Mouse (Mus musculus): Measurements from ENCODE around the gene Gm17660. TPM values are rescaled to one million over a fixed set of nuclear protein-coding genes. Genes with fewer than 3 reads are reported as not detected.

Gm17660 gene
- polyA plus RNA-seq, 1 experiment from 2014 or later: not detected

DNA sequence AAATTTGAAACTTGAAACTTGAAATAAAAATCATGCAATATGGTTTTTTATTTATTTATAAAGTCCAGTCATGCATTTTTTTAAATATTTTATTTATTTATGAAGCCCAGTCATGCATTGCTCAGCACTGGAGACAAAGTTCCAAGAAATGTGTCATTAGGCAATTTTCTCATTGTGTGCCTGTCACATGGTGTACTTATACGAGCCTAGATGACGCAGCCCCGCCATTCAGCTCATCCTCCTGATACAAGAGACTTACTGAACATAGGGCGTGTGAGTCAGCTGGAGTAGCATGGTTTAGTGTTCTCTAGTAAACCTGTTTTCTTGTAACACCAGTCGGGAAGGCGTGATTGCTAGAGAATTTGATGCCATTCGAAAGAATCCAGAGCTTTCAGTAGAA lies 21.1 kb downstream of the Gm17660 start:
- 89% methylated on average over 7 of the region's 7 CpGs for WGBS
- Histone ChIP-seq H3K4me2 (ENCODE audit: low read depth) (no peak overlapping the region), H3K9me3 (ENCODE audit: control insufficient read depth, low read length) (no peaks in the 10 kb centered on the region), H3K27ac (ENCODE audit: low read depth, low read length) (no peak overlapping the region), H3K27me3 (ENCODE audit: control insufficient read depth, insufficient read depth, low read length) (no peaks in the 10 kb centered on the region), H3K4me3 (ENCODE audit: low read depth, low read length) (no peak overlapping the region), H3K9ac (ENCODE audit: low read length) (no peak overlapping the region), H3K4me1 (ENCODE audit: control insufficient read depth, insufficient read depth, low read length) (no peaks in the 10 kb centered on the region), H3K36me3 (ENCODE audit: control insufficient read depth, insufficient read depth, low read length) (peaks cover 7% of the 10 kb centered on the region; the same call in 1 of the 2 replicates)
- ATAC-seq (ENCODE audit: insufficient read depth, low FRiP score, low TSS enrichment): no peak
- no peak for DNase-seq (ENCODE audit: low spot score)

DNA sequence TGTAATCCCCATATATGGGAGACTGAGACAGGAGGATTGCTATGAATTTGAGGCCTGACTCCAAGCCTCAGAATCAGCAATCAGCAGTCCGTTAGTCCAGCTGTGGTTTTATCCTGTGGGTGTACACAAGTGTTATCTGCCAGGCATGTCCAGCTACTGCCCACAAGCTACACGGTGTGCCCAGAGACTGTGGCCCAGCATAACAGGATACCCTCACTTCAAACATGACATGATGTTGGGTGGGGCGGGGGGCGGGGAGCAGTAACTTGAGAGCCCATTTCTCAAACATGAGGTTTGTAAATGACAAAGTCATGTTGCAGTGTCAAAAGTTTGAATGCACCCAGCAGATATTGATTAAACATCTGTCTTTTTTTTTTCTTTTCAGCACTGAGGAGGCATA lies 21.6 kb downstream of the Gm17660 start:
- no peak for ATAC-seq (ENCODE audit: insufficient read depth, low FRiP score, low TSS enrichment)
- DNase-seq (ENCODE audit: low spot score): no peak
- Histone ChIP-seq H3K9me3 (ENCODE audit: control insufficient read depth, low read length) (no peaks in the 10 kb centered on the region), H3K36me3 (ENCODE audit: control insufficient read depth, insufficient read depth, low read length) (peaks cover 9% of the 10 kb centered on the region; the same call in 1 of the 2 replicates), H3K27me3 (ENCODE audit: control insufficient read depth, insufficient read depth, low read length) (no peaks in the 10 kb centered on the region), H3K27ac (ENCODE audit: low read depth, low read length) (no peak overlapping the region), H3K4me1 (ENCODE audit: control insufficient read depth, insufficient read depth, low read length) (no peaks in the 10 kb centered on the region), H3K9ac (ENCODE audit: low read length) (no peak overlapping the region), H3K4me3 (ENCODE audit: low read depth, low read length) (no peak overlapping the region), H3K4me2 (ENCODE audit: low read depth) (no peak overlapping the region)
- WGBS: 94% methylated on average over 4 of the region's 4 CpGs

DNA sequence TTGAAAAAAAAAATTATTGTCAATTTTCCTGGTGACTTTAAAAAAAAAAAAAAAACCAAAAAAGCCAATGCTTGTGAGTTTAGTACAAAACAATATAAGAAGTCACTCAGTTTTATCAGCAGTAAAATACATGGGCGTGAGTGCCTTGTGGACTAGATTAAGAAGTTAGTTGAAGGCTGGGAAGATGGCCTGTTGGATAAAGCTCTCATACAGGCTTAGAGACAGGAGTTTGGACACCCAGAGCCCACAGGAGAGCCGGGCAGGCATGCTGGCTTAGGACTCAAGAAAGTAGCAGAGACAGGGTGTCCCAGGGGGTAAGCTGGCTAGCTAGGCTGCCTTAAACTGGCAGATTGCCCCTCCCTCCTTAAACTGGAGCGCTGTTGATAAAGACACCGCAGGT lies 22.5 kb downstream of the Gm17660 start:
- Histone ChIP-seq H3K9ac (ENCODE audit: low read length) (no peak overlapping the region), H3K9me3 (ENCODE audit: control insufficient read depth, low read length) (no peaks in the 10 kb centered on the region), H3K4me2 (ENCODE audit: low read depth) (no peak overlapping the region), H3K27ac (ENCODE audit: low read depth, low read length) (no peak overlapping the region), H3K36me3 (ENCODE audit: control insufficient read depth, insufficient read depth, low read length) (peaks cover 8% of the 10 kb centered on the region; the same call in 1 of the 2 replicates), H3K4me1 (ENCODE audit: control insufficient read depth, insufficient read depth, low read length) (no peaks in the 10 kb centered on the region), H3K27me3 (ENCODE audit: control insufficient read depth, insufficient read depth, low read length) (no peaks in the 10 kb centered on the region), H3K4me3 (ENCODE audit: low read depth, low read length) (no peak overlapping the region)
- no peak for DNase-seq (ENCODE audit: low spot score)
- 95% methylated on average over 4 of the region's 4 CpGs for WGBS
- no peak for ATAC-seq (ENCODE audit: insufficient read depth, low FRiP score, low TSS enrichment)

DNA sequence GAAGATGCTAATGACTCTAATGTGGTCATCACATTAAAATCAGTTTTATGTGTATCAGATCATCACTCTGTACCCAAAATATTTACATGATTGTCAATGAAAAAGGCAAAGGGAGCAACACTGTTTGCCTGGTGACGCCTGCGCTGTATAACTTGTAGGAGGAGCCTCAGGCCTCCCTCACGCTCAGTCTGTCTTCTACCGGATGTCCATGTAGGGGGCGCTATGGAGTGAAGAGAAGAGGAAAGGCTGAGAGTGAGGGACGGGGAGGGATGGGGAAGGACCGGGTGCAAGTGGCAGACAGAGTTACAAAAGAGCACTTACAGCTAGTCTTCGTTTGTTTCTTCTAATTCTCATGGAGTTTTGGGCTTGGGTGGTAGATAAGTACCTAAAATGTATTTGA lies 24.5 kb downstream of the Gm17660 start:
- 67% methylated on average over 8 of the region's 8 CpGs for WGBS
- ATAC-seq (ENCODE audit: insufficient read depth, low FRiP score, low TSS enrichment) (no peak), DNase-seq (ENCODE audit: low spot score) (peak; percentile 17)
- peaks cover under 1% of the 10 kb centered on the region; the same call in 1 of the 2 replicates for H3K4me1 ChIP-seq (ENCODE audit: control insufficient read depth, insufficient read depth, low read length)
- H3K9me3 ChIP-seq (ENCODE audit: control insufficient read depth, low read length): no peaks in the 10 kb centered on the region
- H3K27ac ChIP-seq (ENCODE audit: low read depth, low read length): no peak overlapping the region
- H3K36me3 ChIP-seq (ENCODE audit: control insufficient read depth, insufficient read depth, low read length): peaks cover 8% of the 10 kb centered on the region; the same call in 1 of the 2 replicates
- no peak overlapping the region for H3K4me2 ChIP-seq (ENCODE audit: low read depth)
- H3K27me3 ChIP-seq (ENCODE audit: control insufficient read depth, insufficient read depth, low read length): no peaks in the 10 kb centered on the region
- H3K4me3 ChIP-seq (ENCODE audit: low read depth, low read length): no peak overlapping the region
- H3K9ac ChIP-seq (ENCODE audit: low read length): no peak overlapping the region

DNA sequence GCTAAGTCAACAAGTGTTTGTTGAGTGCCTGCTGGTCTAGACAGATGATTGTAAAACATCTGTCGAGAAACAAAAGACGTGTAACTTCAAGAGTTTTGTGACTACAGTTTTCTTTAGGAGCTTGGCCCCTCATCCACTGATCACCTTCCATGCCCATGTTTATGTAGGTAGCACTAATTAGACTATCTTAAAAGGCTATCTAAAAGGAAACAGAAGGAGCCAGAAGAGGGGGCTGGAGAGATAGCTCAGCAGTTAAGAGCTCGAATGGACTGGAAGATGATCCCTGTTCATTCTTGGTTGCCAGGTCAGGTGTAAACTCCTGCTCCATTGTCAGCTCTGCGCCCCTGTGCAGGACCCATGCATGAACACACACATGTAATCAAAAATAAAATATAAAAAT lies 29.3 kb downstream of the Gm17660 start:
- 42% methylated on average over 4 of the region's 4 CpGs for WGBS
- Histone ChIP-seq H3K9ac (ENCODE audit: low read length) (no peak overlapping the region), H3K36me3 (ENCODE audit: control insufficient read depth, insufficient read depth, low read length) (peaks cover 8% of the 10 kb centered on the region; the same call in 1 of the 2 replicates), H3K27me3 (ENCODE audit: control insufficient read depth, insufficient read depth, low read length) (no peaks in the 10 kb centered on the region), H3K4me3 (ENCODE audit: low read depth, low read length) (no peak overlapping the region), H3K4me1 (ENCODE audit: control insufficient read depth, insufficient read depth, low read length) (peaks cover 3% of the 10 kb centered on the region; the same call in 1 of the 2 replicates), H3K4me2 (ENCODE audit: low read depth) (peak overlapping the region; percentile 69), H3K9me3 (ENCODE audit: control insufficient read depth, low read length) (no peaks in the 10 kb centered on the region), H3K27ac (ENCODE audit: low read depth, low read length) (no peak overlapping the region)
- no peak for ATAC-seq (ENCODE audit: insufficient read depth, low FRiP score, low TSS enrichment)
- no peak for DNase-seq (ENCODE audit: low spot score)

DNA sequence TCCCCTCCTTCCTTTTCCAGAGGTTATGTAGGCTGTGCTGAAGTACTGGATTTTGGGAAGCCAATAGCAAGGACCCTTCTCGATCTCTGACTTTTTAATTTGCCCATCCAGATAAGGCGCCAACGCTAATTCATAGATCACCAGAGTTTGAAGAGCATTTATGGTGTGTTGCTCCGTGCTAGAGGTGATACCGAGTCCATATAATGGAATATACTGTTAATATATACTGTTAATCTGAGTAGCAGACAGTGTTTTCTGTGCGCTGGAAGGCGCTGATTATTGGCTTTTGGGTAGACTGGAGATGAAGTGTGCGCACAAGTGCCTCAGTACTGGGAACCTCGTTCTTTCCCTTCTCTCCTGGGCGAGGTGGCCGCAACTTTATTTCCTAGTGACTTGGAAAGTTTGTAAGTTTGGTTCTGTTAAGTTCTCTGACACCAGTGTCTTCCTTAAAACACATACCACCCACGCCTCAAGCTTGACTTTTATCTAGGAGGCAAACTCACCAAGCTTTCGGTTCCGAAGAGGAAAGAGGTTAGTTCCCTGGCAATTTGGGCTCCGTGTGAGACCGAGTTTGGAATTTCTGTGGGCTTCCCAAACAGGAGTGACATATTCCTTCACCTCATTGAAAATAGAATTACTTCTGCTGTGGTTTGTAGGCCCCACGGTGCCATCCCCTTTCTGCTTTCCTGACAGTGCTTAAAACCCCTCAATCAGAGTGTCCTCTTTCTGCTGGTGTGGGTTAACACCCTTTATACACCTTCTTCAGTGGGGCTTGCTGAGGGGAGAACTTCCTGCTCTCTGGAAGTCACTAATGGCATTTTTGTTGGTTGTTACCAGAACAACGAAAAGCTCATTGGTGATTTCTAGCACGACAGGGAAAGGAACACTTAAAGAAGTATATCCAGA lies 30.0 kb downstream of the Gm17660 start:
- 7% methylated on average over 19 of the region's 19 CpGs for WGBS
- Histone ChIP-seq H3K4me2 (ENCODE audit: low read depth) (peak overlapping the region; percentile 69), H3K27me3 (ENCODE audit: control insufficient read depth, insufficient read depth, low read length) (no peaks in the 10 kb centered on the region), H3K9me3 (ENCODE audit: control insufficient read depth, low read length) (no peaks in the 10 kb centered on the region), H3K4me3 (ENCODE audit: low read depth, low read length) (peak overlapping the region; percentile 83), H3K9ac (ENCODE audit: low read length) (peak overlapping the region; percentile 92), H3K4me1 (ENCODE audit: control insufficient read depth, insufficient read depth, low read length) (peaks cover 3% of the 10 kb centered on the region; the same call in 1 of the 2 replicates), H3K27ac (ENCODE audit: low read depth, low read length) (peak overlapping the region; percentile 53; the same call in 1 of the 2 replicates), H3K36me3 (ENCODE audit: control insufficient read depth, insufficient read depth, low read length) (peaks cover 8% of the 10 kb centered on the region; the same call in 1 of the 2 replicates)
- peak; percentile 17 for DNase-seq (ENCODE audit: low spot score)
- ATAC-seq (ENCODE audit: insufficient read depth, low FRiP score, low TSS enrichment): peak; percentile 22; the same call in 1 of the 2 replicates

DNA sequence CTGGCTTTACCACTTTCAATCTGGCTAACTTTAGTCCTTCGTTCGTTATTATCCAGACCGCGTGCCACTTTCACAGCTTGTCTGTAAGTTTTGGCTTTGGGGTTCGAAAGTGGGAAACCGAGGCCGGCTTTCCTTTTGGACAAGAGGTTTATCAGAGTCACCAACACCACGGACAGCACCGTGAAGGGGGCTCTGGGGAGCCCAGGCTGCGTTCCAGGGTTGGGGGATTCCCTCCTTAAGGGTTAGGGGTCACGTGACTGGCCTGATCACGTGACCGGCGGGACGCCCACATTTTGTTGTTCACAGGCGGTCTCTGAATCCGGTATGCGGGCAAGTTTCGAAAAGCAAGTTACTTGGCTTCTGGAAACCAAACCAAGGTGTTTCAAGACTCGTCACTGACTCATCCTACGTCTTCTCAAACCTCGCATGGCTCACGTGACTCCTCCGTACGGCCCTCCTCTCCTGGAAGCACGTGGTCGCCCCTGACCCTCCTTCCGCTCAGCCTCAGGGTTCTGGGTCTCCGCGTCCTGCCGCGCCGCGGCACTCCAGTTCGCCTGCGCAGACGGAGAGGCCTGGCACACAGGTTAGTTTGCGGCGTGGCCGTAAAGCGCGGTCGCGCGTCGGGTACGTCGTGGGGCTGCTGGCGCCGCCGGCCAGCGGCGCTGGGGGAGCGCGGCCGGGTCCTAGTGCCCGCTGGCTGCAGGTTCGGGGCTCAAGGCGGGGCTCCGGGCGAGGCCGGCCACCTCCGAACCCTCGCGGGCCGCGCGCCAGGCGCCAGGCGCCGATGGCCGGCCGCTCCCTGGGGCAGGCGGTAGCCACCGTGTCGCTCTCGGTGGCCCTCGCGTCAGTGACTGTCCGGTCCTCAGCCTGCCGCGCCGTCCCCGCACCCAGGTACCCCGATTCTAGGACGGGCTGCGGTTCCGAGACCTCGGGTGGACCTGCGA lies 30.9 kb downstream of the Gm17660 start, which contains the start of gene Nudt9:
TSS of gene Nudt9 (plus strand) at position 51 of the 944 bp plus-strand sequence.
- Histone ChIP-seq H3K36me3 (ENCODE audit: control insufficient read depth, insufficient read depth, low read length) (peaks cover 7% of the 10 kb centered on the region; the same call in 1 of the 2 replicates), H3K4me3 (ENCODE audit: low read depth, low read length) (peak within 1 kb of the TSS; percentile 83), H3K4me2 (ENCODE audit: low read depth) (peak within 1 kb of the TSS; percentile 69), H3K9me3 (ENCODE audit: control insufficient read depth, low read length) (no peaks in the 10 kb centered on the region), H3K27ac (ENCODE audit: low read depth, low read length) (peak within 1 kb of the TSS; percentile 79), H3K9ac (ENCODE audit: low read length) (peak within 1 kb of the TSS; percentile 92), H3K27me3 (ENCODE audit: control insufficient read depth, insufficient read depth, low read length) (no peaks in the 10 kb centered on the region), H3K4me1 (ENCODE audit: control insufficient read depth, insufficient read depth, low read length) (peaks cover 3% of the 10 kb centered on the region; the same call in 1 of the 2 replicates)
- peak; percentile 99 for DNase-seq (ENCODE audit: low spot score)
- WGBS: 5% methylated on average over 89 of the region's 90 CpGs
- ATAC-seq (ENCODE audit: insufficient read depth, low FRiP score, low TSS enrichment): peak; percentile 98

DNA sequence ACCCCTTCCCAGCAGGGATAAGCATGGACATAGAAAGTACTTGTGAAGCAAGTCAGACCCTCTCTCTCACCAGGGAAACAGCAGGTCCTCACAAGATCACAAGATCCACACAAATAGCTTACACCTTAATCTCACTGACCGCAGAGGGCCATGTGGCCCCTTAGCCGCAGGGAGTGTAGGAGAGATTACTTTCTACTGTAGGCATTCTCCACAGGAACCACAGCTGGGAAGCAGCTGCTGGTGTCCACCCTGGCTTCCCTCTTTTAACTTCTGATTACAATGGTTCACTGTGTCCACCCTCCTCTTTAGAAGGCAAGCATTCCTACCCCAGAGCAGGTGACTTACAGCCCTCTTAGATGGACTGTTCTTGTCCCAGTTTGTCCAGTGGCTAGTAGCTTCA lies 33.7 kb downstream of the Gm17660 start:
- H3K36me3 ChIP-seq (ENCODE audit: control insufficient read depth, insufficient read depth, low read length): no peaks in the 10 kb centered on the region
- H3K27me3 ChIP-seq (ENCODE audit: control insufficient read depth, insufficient read depth, low read length): no peaks in the 10 kb centered on the region
- H3K27ac ChIP-seq (ENCODE audit: low read depth, low read length): no peak overlapping the region
- ATAC-seq (ENCODE audit: insufficient read depth, low FRiP score, low TSS enrichment) (no peak), DNase-seq (ENCODE audit: low spot score) (no peak)
- H3K4me2 ChIP-seq (ENCODE audit: low read depth): no peak overlapping the region
- peaks cover 3% of the 10 kb centered on the region; the same call in 1 of the 2 replicates for H3K4me1 ChIP-seq (ENCODE audit: control insufficient read depth, insufficient read depth, low read length)
- H3K4me3 ChIP-seq (ENCODE audit: low read depth, low read length): no peak overlapping the region
- WGBS: 43% methylated on average over 2 of the region's 2 CpGs
- no peak overlapping the region for H3K9ac ChIP-seq (ENCODE audit: low read length)
- no peaks in the 10 kb centered on the region for H3K9me3 ChIP-seq (ENCODE audit: control insufficient read depth, low read length)

All from neural tube, embryonic 11.5 days (tissue).